8 mouse cellular contexts compared by ENCODE assay signal in the genomic region with DNA sequence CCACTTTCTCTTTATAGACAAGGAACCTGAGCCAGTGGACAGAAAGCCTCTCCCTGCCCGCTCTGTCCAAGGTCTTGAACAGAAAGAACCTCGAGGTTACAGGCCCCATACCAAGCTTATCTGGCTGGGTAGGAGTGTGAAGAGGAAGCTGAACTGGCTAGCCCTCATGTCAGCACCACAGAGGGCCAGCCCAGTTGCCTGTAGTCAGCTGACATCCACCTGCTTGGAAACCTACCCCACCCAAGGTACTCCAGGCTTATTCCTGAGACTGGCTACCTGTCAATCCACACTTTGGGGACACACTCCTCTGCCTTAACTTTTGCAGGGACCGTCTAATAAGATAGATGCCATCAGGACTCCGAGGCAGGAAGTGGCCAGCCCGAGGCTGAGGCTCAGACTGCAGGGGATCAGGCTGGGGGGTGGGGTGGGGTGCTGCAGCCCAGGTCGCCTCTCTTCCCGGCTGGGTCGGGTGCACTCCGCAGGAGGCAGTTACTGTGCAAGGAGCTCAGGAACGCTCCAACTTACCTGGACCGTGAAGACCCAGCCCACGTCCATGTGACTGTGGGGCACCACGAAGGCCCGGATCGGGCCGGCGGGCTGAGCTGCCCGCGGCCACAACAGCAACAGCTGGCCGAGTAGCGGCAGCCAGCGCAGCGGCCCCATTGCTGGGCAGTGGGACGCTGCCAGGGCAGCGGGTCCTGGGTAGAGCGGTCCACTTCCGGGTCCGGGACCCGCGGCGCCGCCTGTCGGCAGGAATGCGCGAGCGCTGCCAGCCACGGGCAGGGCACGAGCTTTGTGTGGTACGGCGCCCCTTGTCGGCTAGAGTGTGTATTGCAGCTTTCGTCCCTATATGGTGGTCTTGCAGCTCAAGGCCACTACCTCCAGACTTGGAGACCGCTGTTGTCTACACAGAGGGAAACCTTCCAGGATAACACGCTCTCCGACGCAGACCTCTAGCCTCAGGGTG. TPM values are rescaled to one million over a fixed set of nuclear protein-coding genes. Genes with fewer than 3 reads are reported as not detected.
DNase-seq lines count a peak whose midpoint lies in the region; ATAC-seq lines count a peak whose summit lies in the region.

A gene (minus strand): TSS at position 741 of the 967 bp plus-strand sequence.

- H3K36me3 ChIP-seq in hindbrain, embryonic 14.5 days (replicated peaks; ENCODE audit: control insufficient read depth, insufficient read depth) = peaks cover 9% of the 10 kb centered on the region; the same call in 1 of the 2 replicates

- peak within 1 kb of the TSS; percentile 62 for H3K9ac ChIP-seq in hindbrain, embryonic 14.5 days

- ATAC-seq in hindbrain, embryonic 14.5 days (ENCODE audit: low FRiP score) = peak; percentile 87

- no peaks in the 10 kb centered on the region for H3K9me3 ChIP-seq in hindbrain, embryonic 14.5 days (ENCODE audit: control insufficient read depth, low read length)

- H3K4me1 ChIP-seq in hindbrain, embryonic 14.5 days (replicated peaks; ENCODE audit: control insufficient read depth, insufficient read depth, low read length) = peaks cover 14% of the 10 kb centered on the region

- peak; percentile 97 for DNase-seq in NIH3T3 (ENCODE audit: low read depth)
- peak; percentile 93 to 98 for DNase-seq in cerebellum, postnatal 14 days
- DNase-seq in frontal cortex, postnatal 25 days (ENCODE audit: low spot score in 2 of 2) = peak; percentile 87 to 91
- peak; percentile 90 for DNase-seq in hindbrain, embryonic 14.5 days (ENCODE audit: low spot score)
- peak; percentile 85 to 87 for DNase-seq in layer of hippocampus, postnatal 36 days
- peak; percentile 96 for DNase-seq in lung, postnatal 36 days
- peak; percentile 94 for DNase-seq in retina, postnatal 1 day
- DNase-seq in urinary bladder, adult 18-20 months (ENCODE audit: low spot score in 2 of 2) = peak; percentile 79 to 91

- 4% methylated on average over 46 of the region's 46 CpGs for WGBS in hindbrain, embryonic 14.5 days

- peak within 1 kb of the TSS; percentile 46 for H3K4me3 ChIP-seq in hindbrain, embryonic 14.5 days (replicated peaks; ENCODE audit: low read length)

- H3K27me3 ChIP-seq in hindbrain, embryonic 14.5 days (ENCODE audit: control insufficient read depth, insufficient read depth, low read length) = no peaks in the 10 kb centered on the region; the same call in 1 of the 2 replicates

- H3K27ac ChIP-seq in hindbrain, embryonic 14.5 days = no peak within 1 kb of the TSS

- H3K4me2 ChIP-seq in hindbrain, embryonic 14.5 days (replicated peaks) = peak within 1 kb of the TSS; percentile 70

RNA-seq across cellular contexts. Expression of the gene that starts here (rescaled TPM):
- 13.0 and 13.9 TPM in 2 replicates for polyA plus RNA-seq in hindbrain, embryonic 14.5 days (2014; fragmentation: Nextera tagmentation; extraction: Ambion mirVana)
- total RNA-seq in layer of hippocampus, postnatal 36 days (2021) = 10 to 100 TPM; 24.3 to 24.4 TPM
